Mouse (Mus musculus) heart, adult 18-20 months (tissue): ENCODE measurements around the gene Pdpn. TPM values are rescaled to one million over a fixed set of nuclear protein-coding genes. Genes with fewer than 3 reads are reported as not detected.

Experiments used
- DNase-seq, 2 experiments: peaks; one replicate each; pipeline ENCODE4 v3.0.0; 2021 to 2022; ENCODE audit warnings: mixed read lengths in 1 of 2
- total RNA-seq, 2 experiments: library from RNA; stranded (reverse); gene quantifications; 2 replicates each; pipeline ENCODE4 v1.2.3; 2021

Pdpn gene
- total RNA-seq, 2 experiments from 2014 or later = 4.5 to 7.9 TPM

DNA sequence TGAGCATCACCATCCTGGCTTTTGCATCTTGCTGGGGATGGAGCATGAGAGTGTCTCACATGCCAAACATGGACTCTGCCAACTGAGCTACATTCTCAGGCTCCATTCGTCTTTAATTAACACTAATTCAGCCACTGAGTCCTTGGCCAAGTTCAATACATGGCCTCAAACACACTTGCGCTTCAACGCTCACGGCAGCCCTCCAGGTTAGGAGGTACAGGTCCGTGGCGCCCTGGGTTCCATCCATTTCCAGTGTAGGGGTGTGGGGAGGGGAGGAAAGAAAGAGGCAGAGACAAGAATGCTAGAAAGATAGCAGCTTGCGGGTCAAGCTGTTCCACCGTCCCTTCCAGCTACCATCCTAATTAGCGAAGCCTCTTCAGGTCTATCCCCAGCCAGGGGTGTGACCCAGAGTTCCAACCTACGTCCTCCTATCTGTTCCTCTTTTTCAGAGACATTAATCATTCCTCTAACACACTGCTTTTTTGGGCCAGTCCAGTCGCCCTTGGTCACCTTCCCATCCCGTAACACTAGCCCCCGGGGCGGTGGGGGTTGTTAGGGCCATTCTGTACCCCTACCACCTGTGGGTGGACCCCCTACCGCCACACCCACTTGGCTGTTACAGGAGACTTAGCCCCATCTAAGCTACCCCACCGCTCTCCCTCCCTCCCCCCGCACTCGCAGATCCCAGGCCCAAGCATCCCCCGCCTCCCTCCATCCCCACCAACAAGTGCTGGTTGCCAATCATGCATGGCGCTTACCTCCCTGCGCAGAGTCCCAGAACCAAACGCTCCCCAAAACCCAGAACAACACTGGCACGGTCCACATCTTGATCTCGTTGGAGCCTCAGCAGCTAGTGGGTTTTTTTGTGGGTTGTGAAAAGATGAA, 691 bp downstream of the Pdpn start:
- DNase-seq = peak; percentile 9 to 23

DNA sequence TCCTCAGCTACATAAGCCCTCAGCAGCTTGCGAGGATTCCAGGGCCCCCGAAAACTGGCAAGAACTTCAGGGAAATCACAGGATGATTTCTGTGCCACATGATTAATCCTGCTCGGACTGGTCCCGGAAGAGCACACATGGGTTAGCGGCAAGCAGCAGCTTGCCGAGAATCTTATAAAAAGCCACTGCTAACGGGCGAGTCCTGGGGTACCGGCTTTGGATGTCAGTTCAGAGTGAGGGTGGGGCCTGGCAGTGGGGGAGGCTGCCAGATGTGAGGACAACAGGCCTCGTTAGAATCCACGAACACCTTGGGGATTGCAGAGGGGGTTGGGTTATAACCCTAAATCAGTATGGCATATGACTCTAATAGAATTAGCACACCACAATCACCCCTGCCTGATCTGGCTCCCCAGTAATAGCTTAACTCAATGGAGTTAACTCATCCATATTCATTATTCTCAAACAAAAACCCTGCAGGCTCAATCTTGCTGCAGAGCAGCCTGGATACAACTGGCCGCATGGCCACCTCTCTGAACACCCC, 2.3 kb downstream of the Pdpn start:
- peak in 1 of 2 experiments; percentile 4 for DNase-seq

DNA sequence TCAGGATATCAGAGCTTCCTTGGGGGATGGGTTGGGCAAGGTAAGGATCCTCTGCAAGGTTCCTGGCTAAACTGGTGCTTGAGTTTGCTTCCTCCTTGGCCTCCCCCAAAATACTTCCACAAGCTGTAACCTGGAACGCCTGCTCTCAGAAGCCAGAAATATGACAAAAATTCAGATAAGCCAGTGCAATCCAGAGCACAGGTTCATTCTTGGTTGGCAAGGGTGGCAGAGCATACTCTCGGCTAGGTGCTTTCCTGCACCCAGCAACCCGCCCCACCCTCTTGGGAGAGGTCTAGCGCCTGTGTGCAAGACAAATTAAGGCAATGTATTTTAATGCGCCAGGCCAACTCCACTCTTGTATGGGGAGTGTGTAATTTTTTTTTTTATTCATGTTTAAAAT, 3.2 kb downstream of the Pdpn start:
- DNase-seq = peak in 1 of 2 experiments; percentile 17

DNA sequence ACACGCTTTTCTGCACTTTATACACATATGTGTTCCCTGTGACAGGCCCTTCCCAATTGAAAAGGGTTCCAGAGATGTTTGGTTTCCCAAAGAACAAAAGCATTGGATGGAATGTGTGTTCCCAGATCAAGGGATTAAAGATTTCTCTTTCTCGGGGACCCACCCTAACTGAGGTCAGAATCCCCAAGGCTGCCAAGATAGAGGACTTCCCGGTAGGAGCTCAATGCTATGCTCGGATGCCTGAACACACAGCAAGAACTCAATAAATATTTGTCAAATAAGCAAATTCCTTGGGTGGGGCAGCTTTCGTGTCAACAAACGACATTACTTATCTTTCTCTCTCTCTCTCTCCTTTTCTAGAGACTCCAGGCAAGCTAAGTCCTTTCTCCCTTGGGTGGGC, 5.0 kb downstream of the Pdpn start:
- peak in 1 of 2 experiments; percentile 25 for DNase-seq

DNA sequence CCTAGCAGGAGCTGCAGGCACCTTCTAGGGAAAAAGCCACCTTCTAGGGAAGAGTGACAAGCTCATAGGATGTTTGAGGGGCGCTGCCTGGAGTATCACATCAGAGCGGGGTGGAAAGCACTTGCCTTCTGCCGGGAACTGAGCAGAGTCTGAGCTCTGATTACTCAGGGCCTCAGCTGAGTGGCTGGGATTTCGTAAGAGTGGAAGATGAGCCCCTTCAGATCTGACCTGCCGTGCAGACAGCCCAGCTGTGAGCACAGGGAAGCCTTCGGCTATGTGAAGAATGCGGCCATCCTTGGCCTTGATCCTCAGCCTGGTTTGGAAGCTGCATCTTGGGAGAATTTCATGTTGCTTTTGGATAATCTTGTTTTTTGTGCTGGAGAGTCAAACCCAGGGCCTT, 10.5 kb downstream of the Pdpn start:
- peak in 1 of 2 experiments; percentile 49 for DNase-seq

DNA sequence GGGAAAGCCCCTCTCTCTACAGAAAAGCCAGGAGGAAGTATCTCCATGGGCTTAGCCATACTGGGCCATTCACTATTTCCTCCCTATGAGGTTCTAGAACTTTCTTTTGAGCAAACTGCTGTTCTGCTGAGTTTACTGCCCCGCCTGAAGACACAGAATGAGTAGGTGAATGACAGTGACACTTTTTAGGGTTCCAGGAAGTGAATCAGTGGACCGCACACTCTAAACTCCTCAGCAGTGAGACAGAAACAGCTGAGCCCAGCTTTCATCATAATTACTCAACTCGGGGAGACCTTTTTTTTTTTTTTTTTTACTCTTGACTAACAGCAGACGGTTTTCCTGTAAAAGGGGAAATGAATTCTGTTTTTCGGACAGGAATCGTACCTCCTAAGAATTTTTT, 10.9 kb downstream of the Pdpn start:
- peak; percentile 28 to 47 for DNase-seq

DNA sequence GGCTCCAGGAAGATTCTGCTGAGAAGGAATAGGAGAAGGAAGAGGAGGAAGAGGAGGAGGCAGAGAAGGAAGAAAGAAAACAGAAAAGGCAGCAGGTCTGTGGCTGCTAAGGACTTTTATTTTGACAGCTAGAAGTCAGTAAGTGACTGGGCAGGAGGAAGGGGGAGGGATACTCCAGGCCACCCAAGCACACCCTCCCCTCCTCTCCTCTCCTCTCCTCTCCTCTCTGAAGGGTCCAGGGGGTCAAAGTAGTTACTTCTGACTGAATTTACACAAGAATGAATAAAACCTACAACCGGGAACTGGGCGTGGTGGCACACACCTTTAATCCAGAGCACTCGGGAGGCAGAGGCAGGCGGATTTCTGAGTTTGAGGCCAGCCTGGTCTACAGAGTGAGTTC, 12.3 kb downstream of the Pdpn start:
- no peak for DNase-seq

DNA sequence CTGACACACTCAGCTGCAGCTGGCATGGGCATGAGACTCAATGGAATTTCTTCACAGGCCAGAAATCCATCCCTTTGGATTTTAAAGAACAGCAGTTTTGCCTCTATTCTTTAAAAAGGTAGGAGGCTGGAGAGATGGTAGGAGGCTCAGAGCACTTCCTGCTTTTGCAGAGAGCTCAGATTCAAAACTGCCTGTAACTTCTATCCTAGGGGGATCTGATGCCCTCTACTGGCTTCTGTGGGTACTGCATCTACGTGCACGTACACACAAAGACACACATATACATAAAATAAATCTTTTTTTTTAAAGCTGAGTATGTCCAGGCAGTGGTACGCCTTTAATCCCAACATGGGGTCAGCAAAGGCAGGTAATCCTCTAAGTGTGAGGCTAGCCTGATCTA, 19.2 kb downstream of the Pdpn start:
- DNase-seq = peak; percentile 35 to 56

DNA sequence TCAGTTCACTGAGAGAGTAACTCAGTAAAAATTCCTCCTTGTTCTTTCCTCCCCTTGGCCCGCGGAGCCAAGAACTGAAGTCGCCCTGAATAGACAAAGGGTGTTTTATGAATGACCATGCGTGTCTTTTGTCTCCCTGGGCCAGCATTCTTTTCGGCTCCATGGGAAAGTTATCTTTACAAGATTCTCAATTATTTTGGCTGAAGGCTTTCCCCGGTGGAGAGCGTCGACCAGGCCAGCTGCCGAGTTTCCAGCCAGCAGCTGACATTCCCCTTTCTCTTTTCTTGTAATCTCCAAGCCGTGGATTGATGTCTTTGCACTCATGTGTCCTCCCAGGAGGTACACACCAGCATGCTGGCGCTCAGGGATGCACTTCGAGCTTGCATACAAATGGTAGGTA, 19.7 kb downstream of the Pdpn start:
- DNase-seq = peak; percentile 32 to 39

DNA sequence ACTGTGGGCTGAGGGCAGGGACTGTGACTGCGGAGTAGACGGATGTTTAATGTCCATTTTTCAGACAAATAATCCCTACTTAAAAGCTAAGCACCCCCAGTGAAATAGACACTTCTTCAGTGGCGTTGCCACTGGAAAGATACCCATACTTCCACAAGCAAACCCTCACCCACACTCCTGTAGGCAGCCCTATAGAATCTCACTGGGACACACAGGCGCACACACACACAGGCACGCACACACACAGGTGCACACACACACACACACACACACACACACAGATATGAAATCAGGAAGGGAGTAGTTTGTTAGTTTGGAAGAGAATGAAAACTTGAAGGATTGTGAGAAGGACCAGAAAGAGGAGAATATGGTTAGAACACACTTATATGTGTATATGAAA, 20.3 kb downstream of the Pdpn start:
- no peak for DNase-seq

DNA sequence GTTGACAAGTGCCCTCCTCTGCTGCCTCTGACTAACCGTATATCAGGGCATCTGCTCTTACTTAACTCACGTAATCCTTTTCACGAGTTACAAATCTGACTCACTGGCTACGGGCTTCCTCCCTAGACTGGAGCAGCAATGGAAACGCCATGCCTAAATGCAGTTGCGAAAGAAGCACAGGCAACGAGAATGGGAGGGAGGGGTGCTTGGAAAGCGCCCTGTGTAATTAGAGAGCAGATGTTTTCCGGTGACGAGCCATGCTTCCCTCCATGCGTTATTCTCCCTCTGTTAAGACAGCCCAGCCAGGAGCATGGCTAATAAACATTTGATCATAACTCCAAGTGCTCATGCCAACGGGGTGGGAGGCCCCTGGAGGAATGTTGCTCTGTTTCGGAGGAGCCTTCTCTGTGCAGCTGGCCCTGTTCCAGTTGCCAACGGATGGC, 20.9 kb downstream of the Pdpn start:
- DNase-seq = peak; percentile 65 to 83

DNA sequence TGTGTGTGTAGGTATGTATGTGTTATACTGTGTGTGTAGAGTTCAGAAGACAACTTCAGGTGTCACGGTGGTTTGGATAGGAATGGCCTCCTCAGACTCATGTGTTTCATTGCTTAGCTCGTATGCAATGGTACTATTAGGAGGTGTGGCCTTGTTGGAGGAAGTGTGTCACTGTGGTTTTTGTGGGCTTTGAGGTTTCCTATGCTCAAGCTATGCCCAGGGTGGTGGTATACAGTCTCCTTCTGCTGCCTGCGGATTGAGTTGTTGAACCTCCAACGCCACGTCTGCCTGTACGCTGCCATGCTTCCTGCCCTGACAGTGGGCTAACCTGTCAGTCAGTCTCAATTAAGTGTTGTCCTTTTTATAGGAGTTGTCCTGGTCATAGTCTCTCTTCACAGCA, 22.0 kb downstream of the Pdpn start:
- DNase-seq = no peak

DNA sequence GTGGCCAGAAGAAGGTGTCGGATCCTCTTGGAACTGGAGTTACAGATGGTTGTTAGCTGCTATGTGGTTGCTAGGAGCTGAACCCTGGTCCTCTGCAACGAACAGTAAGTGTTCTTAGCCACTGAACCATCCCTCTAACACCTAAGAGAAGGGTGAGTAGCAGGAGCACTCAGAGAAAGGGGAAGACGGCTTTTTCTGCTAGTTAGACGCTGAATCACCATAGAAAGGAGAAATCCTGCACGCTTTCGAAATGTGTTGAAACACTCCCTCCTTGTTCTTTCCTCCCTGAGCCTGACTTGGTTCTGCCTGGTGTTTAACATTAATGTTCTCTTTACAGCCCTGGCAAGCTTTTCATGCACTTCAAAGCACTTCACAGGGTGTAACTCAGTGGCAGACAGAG, 27.8 kb downstream of the Pdpn start:
- no peak for DNase-seq

DNA sequence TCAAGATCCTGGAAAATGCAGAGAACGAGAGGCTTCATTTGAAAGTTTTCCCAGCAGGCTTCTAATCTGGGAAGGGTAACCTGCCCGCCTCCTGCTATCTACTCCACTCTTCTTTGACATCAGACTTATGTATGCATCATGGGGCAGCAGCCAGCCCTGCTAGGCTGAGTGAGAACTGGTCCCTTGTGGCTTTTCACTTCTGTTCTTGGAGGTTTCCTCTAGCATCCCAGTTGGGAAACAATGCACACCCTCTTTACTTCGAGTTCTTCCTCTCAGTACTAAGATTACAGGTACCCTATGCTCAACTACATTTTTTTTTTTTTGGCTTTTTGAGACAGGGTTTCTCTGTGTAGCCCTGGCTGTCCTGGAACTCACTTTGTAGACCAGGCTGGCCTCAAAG, 28.5 kb downstream of the Pdpn start:
- no peak for DNase-seq

DNA sequence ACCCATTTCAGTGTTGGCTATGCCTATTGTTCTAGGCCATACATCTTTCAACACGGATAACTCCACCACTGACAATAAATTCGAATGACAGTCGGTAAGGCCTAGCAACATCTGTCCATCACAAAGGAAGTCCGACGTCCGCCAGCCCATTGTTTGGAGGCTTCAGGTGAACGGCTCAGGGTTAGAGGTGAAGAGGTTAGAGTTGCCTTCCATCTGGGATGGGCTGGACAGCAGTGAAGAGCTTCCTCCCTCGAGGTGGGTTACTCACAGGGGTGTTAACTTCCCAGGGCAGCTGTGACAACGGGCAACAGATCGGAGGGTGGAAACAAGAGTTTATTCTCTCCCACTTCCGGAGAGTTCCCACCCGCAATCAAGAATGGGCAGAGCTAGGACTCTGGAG, 36.7 kb downstream of the Pdpn start:
- peak in 1 of 2 experiments; percentile 6 for DNase-seq

DNA sequence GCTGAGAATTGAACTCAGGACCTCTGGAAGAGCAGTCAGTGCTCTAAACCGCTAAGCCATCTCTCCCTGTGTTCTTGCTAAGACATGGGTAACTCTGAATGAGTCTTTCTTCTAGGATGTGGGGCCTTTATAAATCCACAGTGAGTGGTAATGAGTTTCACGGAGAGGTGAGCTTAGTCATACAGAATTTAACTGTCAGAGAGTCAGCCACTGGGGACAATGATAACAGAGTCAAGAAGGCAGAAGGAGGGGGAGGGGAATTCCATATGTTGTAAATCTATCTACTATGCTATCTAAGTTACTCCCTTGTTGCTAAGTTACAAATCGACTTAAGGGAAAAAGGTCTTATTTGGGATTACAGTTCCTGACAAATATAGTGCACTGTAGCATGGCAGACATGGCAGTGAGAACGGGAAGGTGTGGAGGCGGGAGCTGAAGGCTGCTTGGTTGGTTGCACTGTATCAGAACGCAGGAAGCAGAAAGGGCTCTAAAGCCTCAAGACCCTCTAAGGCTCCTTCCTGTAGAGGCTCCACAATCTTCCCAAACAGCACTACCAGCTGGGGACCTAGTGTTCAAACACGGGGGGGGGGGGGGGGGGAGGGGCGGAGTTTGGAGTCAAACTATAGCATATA, 39.5 kb downstream of the Pdpn start:
- no peak for DNase-seq

DNA sequence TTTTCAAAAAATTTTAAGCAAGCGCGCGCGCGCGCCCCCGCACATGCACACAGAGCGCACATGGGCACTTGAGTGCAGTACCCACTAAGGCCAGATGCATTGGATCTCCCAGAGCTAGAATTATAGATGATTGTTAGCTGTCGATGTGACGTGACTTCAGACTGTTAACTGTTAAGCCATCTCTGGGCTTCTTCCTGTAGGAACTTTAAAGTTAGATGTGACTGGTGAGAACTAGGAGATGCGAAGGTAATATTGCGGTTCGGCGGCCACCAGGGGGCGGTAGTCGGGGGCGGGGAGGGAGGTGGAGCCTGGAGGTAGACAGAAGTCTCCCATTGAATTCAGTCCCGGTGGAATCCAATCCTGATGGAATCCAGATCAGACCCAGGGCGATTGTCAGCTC, 40.8 kb downstream of the Pdpn start:
- DNase-seq = peak; percentile 14 to 66

DNA sequence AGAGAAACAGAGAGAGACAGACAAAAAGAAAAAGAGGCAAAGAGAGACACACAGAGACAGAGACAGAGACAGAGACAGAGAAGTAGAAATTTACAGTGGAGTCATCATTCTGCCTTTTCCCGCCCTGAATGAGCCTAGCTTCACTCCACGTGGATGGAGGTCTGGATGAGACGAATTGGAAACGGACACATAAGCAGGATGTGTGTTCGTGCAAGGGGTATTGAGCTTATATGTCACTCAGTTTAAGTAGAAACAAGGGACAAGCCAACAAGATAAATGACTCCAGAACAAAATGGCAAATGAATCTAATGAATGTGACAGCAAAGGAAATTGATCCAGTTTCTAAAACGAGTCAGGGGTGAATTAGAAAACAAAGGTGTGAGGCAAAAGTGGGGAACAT, 41.4 kb downstream of the Pdpn start:
- DNase-seq = no peak

DNA sequence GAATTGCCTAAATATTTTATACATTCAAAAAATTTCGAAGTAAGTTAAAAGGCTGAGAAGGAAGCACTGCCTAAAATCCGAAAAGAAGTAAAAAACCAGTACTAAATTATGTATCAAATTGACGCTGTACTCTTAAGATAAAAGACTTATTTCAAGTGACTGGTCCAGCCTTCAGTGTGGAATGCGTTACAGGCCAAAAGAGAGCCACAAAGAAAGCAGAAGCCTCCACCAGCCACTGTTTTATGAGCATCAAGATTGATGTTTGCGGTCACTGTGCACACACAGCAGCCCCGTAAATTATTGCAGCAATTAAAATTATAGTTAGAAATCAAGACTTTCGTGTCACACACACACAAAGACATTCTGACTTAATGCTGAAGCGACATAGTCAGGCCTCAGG, 43.8 kb downstream of the Pdpn start:
- no peak for DNase-seq

DNA sequence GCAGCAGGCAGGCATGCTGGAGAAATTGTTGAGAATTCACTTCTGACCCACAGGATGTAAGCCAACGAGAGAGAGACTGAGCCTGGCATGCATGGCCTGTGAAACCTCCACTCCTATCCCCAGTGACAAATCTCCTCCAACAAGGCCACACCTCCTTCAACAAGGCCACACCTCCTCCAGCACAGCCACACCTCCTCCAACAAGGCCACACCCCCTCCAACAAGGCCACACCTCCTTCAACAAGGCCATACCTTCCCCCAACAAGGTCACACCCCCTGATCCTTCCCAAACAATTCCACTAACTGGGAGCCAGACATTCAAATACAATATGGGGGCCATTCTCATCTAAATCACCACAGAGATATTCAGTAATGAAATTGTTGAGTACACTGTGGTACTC, 46.0 kb downstream of the Pdpn start:
- DNase-seq = no peak

DNA sequence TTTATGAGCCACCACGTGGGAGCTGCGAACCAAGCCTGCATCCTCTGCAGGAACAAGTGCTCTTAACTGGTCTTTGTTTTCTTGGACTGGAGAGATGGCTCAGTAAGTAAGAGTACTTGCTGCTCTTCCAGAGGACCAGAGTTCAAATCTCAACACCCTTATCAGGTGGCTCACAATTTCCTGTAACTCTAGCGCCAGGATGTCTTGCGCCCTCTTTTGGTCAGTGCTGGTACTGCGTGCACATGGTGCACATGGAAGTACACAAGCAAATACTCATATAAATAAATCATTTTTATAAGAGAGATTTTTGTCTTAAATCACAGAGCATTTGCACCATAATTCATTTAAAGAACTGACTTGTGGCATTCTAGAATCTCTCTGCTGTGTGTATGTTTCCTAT, 51.3 kb downstream of the Pdpn start:
- DNase-seq = no peak

DNA sequence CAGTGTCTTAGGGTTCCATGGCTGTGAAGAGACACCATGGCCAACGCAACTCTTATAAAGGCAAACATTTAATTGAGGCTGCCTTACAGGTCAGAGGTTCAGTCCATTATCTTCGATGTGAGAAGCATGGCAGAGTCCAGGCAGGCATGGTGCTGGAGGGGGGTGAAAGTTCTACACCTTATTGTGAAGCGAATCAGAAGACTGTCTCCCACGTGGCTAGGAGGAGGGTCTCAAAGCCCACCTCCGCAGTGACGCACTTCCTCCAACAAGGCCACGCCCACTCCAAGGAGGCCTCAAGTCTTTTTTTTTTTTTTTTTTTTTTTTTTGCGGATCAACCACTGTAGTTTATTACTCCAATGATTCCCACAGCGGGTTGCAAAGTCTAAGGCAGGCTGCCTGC, 58.1 kb downstream of the Pdpn start:
- DNase-seq = no peak

DNA sequence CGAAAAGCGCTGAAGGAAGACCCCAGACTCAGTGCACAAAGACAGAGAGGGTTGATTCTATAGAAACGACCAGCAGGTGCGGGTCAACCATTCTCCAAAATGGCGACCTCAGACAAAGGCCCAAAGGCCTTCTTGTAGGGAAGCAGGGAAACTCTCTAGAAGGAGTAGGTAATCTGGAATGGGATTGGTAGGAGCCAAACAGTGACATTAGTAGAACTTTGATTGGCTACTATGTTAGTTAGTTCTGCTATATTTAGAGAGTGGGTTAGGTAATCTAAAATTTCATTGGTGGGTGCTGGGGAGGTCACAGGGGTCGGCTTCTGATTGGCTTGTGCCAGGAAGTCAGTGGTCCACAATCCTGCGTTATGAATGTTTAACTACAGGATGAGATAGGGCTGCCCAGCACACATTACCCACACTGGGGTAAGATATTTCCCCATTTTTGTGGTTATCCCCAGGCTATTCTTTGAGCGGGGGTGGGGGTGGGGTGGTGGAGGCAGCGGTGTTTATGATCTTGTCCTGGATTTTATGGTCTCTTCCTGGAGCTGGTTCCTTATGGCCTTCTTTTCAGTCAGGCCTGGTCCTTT, 59.7 kb downstream of the Pdpn start:
- DNase-seq = no peak
